Mouse (Mus musculus): ENCODE measurements around the gene Sp2. TPM values are rescaled to one million over a fixed set of nuclear protein-coding genes. Genes with fewer than 3 reads are reported as not detected.
A peak's percentile ranks its signal among the peaks of the same experiment; 100 is the strongest.

Gene Sp2
- total and polyA plus RNA-seq, 3 experiments: 10.4 to 12.4 (median 12.3) TPM

DNA sequence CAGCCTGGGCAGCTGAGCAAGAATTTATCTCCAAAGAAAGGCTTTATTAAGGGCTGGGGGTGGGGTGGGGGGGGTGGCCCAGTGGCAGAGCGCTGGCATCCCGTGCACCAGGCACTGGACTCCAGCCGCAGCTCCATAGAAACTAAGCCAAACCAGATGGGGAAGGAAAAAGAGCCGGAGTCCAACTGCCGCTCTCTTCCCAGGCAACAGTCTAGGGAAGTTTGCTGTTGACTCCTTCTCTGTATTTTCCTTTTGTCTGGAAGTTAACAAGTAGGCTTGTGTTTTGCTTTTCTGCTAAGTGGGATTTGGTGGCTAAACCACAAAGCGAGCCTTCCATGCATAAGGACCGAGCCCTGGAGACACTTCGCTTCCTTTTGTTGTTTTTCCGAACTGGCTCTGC is 36.3 kb downstream of the Sp2 start:
- no peak for DNase-seq
- Histone ChIP-seq H3K4me1 (ENCODE audit: control insufficient read depth, insufficient read depth, low read length) (peaks cover 2% of the 10 kb centered on the region; the same call in 1 of the 2 replicates), H3K4me3 (no peak overlapping the region), H3K79me2 (replicated peaks; ENCODE audit: control insufficient read depth, insufficient read depth, low read length) (no peaks in the 10 kb centered on the region), H3K27me3 (ENCODE audit: control insufficient read depth, insufficient read depth, low read length) (no peaks in the 10 kb centered on the region), H3K36me3 (ENCODE audit: control insufficient read depth, insufficient read depth, low read length) (no peaks in the 10 kb centered on the region), H3K9ac (ENCODE audit: low read depth, low read length) (no peak overlapping the region), H3K27ac (no peak overlapping the region)
- intact Hi-C loops (cut with DNase I): no loop called here
- WGBS: 78% methylated on average over 9 of the region's 9 CpGs
- TF ChIP-seq CTCF (IDR thresholded peaks at IDR 0.05) (no peak), POLR2A (IDR thresholded peaks at IDR 0.05; ENCODE audit: insufficient read depth, low read depth, low read length) (no peak), EP300 (IDR thresholded peaks at IDR 0.05; ENCODE audit: insufficient read depth, low read depth, low read length) (no peak)

GRCm38 (mm10) chr11:96944844-96945580 is 37.7 kb downstream of the Sp2 start:
- WGBS: 60% methylated on average over 14 of the region's 14 CpGs
- DNase-seq: no peak
- Histone ChIP-seq H3K4me3 (no peak overlapping the region), H3K79me2 (replicated peaks; ENCODE audit: control insufficient read depth, insufficient read depth, low read length) (no peaks in the 10 kb centered on the region), H3K27me3 (ENCODE audit: control insufficient read depth, insufficient read depth, low read length) (no peaks in the 10 kb centered on the region), H3K27ac (no peak overlapping the region), H3K4me1 (ENCODE audit: control insufficient read depth, insufficient read depth, low read length) (peaks cover 2% of the 10 kb centered on the region; the same call in 1 of the 2 replicates), H3K36me3 (ENCODE audit: control insufficient read depth, insufficient read depth, low read length) (no peaks in the 10 kb centered on the region), H3K9ac (ENCODE audit: low read depth, low read length) (no peak overlapping the region)
- no peak for TF ChIP-seq EP300 (IDR thresholded peaks at IDR 0.05; ENCODE audit: insufficient read depth, low read depth, low read length)
- TF ChIP-seq CTCF (IDR thresholded peaks at IDR 0.05): no peak
- TF ChIP-seq POLR2A (IDR thresholded peaks at IDR 0.05; ENCODE audit: insufficient read depth, low read depth, low read length): no peak
- intact Hi-C loops (cut with DNase I): loop anchor here (2.0 kb wide), 1 partner anchor 18 kb away; no protein-coding TSS in a partner anchor

DNA sequence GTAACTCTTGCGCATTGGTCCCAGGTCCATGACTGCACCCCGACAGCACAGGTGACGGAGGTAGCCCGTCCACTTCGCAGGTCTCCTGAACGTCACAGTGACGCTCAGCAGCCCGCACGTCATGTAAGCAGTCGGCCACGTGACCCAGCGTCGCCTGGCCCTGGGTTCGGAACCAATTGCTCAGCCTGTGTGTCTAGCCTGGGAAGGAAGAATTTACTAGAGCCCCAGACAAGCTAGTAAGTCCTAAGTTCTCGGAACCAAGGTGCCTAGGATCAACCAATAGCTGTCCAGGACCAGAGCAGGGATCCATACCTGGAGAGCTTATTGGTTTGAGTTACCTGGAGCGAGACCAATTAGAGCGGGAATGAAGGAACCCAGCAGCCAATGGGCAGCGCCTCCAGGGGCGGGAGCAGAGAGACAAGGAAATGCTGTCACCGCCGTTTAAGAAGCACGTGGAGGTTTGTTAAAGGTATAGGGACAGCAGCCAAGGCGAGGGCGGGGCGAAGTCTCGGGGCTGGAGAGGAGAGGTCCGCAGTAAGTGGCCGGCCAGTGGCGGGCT is 38.9 kb downstream of the Sp2 start, which contains the start of gene Pnpo:
Pnpo (minus strand) TSS at position 241 of the 559 bp plus-strand sequence.
- Histone ChIP-seq H3K9ac (ENCODE audit: low read depth, low read length) (peak within 1 kb of the TSS; percentile 83), H3K27me3 (ENCODE audit: control insufficient read depth, insufficient read depth, low read length) (no peaks in the 10 kb centered on the region), H3K4me1 (ENCODE audit: control insufficient read depth, insufficient read depth, low read length) (peaks cover 2% of the 10 kb centered on the region; the same call in 1 of the 2 replicates), H3K79me2 (replicated peaks; ENCODE audit: control insufficient read depth, insufficient read depth, low read length) (no peaks in the 10 kb centered on the region), H3K36me3 (ENCODE audit: control insufficient read depth, insufficient read depth, low read length) (no peaks in the 10 kb centered on the region), H3K27ac (peak within 1 kb of the TSS; percentile 69), H3K4me3 (peak within 1 kb of the TSS; percentile 76)
- intact Hi-C loops (cut with DNase I): loop anchor here (2.0 kb wide), 1 partner anchor 19 kb away; no protein-coding TSS in a partner anchor
- under 1% methylated on average over 29 of the region's 29 CpGs for WGBS
- TF ChIP-seq EP300 (IDR thresholded peaks at IDR 0.05; ENCODE audit: insufficient read depth, low read depth, low read length): 0 out of 2 replicates have a peak, but pooled peaks have one; percentile 30
- no peak for TF ChIP-seq CTCF (IDR thresholded peaks at IDR 0.05)
- TF ChIP-seq POLR2A (IDR thresholded peaks at IDR 0.05; ENCODE audit: insufficient read depth, low read depth, low read length): peak; percentile 53
- DNase-seq: peak; percentile 90 to 94

- TF ChIP-seq CTCF (IDR thresholded peaks at IDR 0.05): no peak
- TF ChIP-seq POLR2A (IDR thresholded peaks at IDR 0.05; ENCODE audit: insufficient read depth, low read depth, low read length): no peak
- no peak for TF ChIP-seq EP300 (IDR thresholded peaks at IDR 0.05; ENCODE audit: insufficient read depth, low read depth, low read length)
- H3K27me3 ChIP-seq (ENCODE audit: control insufficient read depth, insufficient read depth, low read length): no peaks in the 10 kb centered on the region
- intact Hi-C loops (cut with DNase I): no loop called here
- H3K9ac ChIP-seq (ENCODE audit: low read depth, low read length): no peak overlapping the region
- no peaks in the 10 kb centered on the region for H3K79me2 ChIP-seq (replicated peaks; ENCODE audit: control insufficient read depth, insufficient read depth, low read length)
- no peak overlapping the region for H3K4me3 ChIP-seq
- H3K4me1 ChIP-seq (ENCODE audit: control insufficient read depth, insufficient read depth, low read length): peaks cover 2% of the 10 kb centered on the region; the same call in 1 of the 2 replicates
- no peak for DNase-seq
- H3K36me3 ChIP-seq (ENCODE audit: control insufficient read depth, insufficient read depth, low read length): no peaks in the 10 kb centered on the region
- no peak overlapping the region for H3K27ac ChIP-seq
- WGBS: 86% methylated on average over 6 of the region's 6 CpGs
Measured at GRCm38 (mm10) chr11:96941989-96942590, 40.7 kb downstream of the Sp2 start.

DNA sequence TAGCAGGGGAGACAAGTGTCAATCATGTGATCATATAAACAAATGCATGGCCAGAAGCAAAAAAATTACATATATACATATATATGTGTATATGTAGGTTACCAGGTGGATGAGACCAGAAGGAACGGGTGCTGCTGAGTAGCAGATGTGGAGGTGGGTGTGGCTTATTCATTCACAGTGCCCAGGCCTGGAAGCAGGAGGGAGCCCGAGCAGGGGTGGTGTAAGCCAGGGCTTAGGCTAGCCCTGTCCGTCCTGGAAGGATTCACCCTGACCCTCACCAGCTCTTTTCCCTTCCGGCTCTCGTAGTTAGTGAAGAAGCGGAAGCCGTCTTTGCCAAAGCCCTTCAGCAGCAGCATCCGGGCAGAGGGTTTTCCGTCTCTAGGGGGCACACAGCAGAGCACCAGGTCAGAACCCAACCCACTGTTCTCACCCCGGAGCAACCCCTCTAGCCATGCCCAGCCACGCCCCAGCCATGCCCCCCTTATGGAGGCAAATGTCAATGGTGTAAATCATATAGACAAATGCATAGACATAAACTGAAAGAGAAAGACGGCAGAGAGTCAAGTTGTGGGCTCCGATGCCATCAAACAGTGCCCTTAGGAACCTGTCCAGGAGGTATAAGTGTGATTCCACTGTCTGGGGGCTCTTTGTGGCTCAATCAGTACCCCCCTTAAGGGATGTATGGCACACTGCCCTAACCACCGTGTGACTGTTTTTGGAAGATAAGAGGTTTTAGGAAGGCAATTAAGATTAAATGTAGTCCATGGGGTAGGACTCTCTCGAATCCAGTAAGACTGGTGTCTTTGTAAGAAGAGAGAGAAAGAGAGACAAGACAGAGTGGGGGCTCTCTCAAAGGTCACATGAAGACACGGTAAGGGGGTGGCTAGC is 41.9 kb downstream of the Sp2 start:
- Histone ChIP-seq H3K79me2 (replicated peaks; ENCODE audit: control insufficient read depth, insufficient read depth, low read length) (no peaks in the 10 kb centered on the region), H3K9ac (ENCODE audit: low read depth, low read length) (no peak overlapping the region), H3K36me3 (ENCODE audit: control insufficient read depth, insufficient read depth, low read length) (no peaks in the 10 kb centered on the region), H3K4me1 (ENCODE audit: control insufficient read depth, insufficient read depth, low read length) (peaks cover 2% of the 10 kb centered on the region; the same call in 1 of the 2 replicates), H3K27me3 (ENCODE audit: control insufficient read depth, insufficient read depth, low read length) (no peaks in the 10 kb centered on the region), H3K4me3 (no peak overlapping the region), H3K27ac (no peak overlapping the region)
- no peak for DNase-seq
- intact Hi-C loops (cut with DNase I): no loop called here
- no peak for TF ChIP-seq POLR2A (IDR thresholded peaks at IDR 0.05; ENCODE audit: insufficient read depth, low read depth, low read length)
- TF ChIP-seq CTCF (IDR thresholded peaks at IDR 0.05): no peak
- no peak for TF ChIP-seq EP300 (IDR thresholded peaks at IDR 0.05; ENCODE audit: insufficient read depth, low read depth, low read length)
- 72% methylated on average over 16 of the region's 16 CpGs for WGBS
